ENCODE assay signal across 17 mouse cellular contexts in the genomic region with DNA sequence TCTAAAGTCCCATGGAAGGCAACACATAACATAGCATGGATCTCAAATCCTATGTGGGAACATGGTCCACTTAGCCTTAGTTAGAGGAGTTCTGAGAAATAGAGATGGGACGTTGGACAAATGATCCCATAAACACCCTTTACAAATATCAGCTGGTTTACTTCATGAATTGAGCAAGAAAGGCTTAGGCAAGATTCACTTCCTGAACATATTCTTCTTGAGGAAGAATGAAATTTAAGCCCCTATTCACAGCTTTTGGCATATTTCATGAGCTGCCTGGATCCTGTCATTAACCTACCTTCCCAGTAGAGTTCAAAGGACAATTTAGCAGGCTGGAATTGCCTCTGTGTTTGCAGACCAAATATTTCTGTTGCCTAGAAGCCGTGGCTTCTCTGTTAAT.
"Had no signal": no experiment of that assay in that cellular context is flagged by ENCODE, and none has a peak within 500 bp of the region (broad histone marks: within the 10 kb centered on the region; RNA-seq: fewer than 3 reads in every experiment).

No protein-coding gene starts in this region.

- H3K4me2 ChIP-seq: limb, embryonic 12.5 days; liver, embryonic 11.5 days; lung, embryonic 15.5 days; midbrain, embryonic 11.5 days had no signal

- H3K4me3 ChIP-seq: layer of hippocampus, adult 2 months; limb, embryonic 12.5 days; lung, embryonic 15.5 days had no signal

- H3K9ac ChIP-seq: limb, embryonic 12.5 days; liver, embryonic 14.5 days; liver, postnatal 0 days; lung, embryonic 15.5 days had no signal

- H3K27me3 ChIP-seq: limb, embryonic 12.5 days; lung, embryonic 15.5 days had no signal

- H3K9me3 ChIP-seq: limb, embryonic 12.5 days; lung, embryonic 15.5 days had no signal

- DNase-seq: kidney, adult 18-20 months; kidney, adult 9 months; kidney, postnatal 25 days; layer of hippocampus, adult 9-11 months; liver, postnatal 0 days; midbrain, embryonic 14.5 days; thymus, adult 18-20 months; thymus, postnatal 36 days had no signal

- ATAC-seq: intestine, embryonic 16.5 days; liver, postnatal 0 days had no signal

- H3K27ac ChIP-seq: kidney, postnatal 0 days; layer of hippocampus, adult 2 months; limb, embryonic 12.5 days; liver, embryonic 14.5 days; lung, embryonic 15.5 days; macrophage had no signal

- H3K4me1 ChIP-seq: limb, embryonic 12.5 days; lung, embryonic 15.5 days had no signal

- H3K36me3 ChIP-seq: limb, embryonic 12.5 days; lung, embryonic 15.5 days had no signal
